Mouse (Mus musculus): ENCODE results near the gene Cdc42bpa.

DNA sequence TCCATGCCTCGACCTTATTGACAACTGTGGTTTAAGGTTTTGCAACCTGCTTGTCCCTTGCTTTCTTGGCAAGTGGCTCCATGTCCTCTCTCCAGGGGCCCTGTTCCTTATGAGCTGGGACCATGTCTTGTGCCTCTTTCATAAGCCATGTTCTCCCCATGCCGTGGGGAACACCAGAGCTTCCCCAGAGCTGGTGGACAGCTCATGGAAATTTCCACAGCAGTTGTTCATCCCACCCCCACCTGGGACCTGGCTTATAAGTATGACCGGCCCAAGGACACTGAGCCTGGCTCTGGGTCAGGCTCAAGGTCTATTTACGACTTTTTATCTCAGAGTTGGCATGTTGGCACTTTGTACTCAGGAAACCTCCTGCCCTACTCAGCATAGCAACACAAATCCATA is 249.8 kb downstream of the Cdc42bpa start:
- no peak for TF ChIP-seq CTCF (IDR thresholded peaks at IDR 0.05; ENCODE audit: insufficient read depth, low read depth, low read length)
- TF ChIP-seq POLR2A (IDR thresholded peaks at IDR 0.05; ENCODE audit: insufficient read depth, low read depth, low read length), result no peak

All from olfactory bulb, adult 2 months (tissue).